Mouse (Mus musculus): ENCODE results near the gene Hs6st3.

DNA sequence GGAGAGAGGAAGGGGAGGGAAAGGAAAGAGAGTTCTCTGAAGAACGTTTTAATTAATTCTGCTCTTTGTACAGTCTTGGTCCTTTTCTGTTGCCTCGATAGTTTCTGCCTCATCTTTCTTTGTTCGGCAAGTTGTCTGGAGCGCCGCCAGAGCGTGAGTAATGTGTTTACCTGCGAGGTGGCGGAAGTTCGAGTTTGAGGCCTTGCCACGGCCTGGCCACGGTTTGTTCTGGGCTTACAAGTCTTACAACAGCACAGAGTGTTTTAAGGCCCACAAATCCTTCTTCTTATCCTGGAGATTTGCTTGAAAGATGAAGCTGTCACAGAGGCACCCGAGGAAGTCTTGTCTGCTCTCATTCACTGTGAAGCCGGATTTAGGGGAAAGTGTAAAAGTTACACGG, 466.2 kb downstream of the Hs6st3 start:
- TF ChIP-seq CTCF (IDR thresholded peaks at IDR 0.05; ENCODE audit: low read depth) = no peak
- no peak for TF ChIP-seq EP300 (IDR thresholded peaks at IDR 0.05; ENCODE audit: low read depth)
